Mouse (Mus musculus) stomach, embryonic 16.5 days (tissue): ENCODE measurements at regions not wholly inside any gene's neighbourhood (a gene's known extent, or its start where the extent isn't known, plus 50 kb on each side); places are given as distances from the start of the nearest gene placed in this dataset.

Experiments
- ATAC-seq: fragments of 200-750 bp; cut with Nextera tagmentation; 2 replicates; pipeline ENCODE4 v1.8.0; 2017; ENCODE audit warnings: moderate number of reproducible peaks, moderate TSS enrichment; ENCODE audit not compliant: insufficient read depth, low FRiP score
- H3K27ac ChIP-seq: fragments of 300-500 bp; sonication (generic); 2 replicates; pipeline ENCODE4 v1.5.1; 2014; ENCODE audit warnings: low read length
- H3K27me3 ChIP-seq: fragments of 300-500 bp; sonication (generic); 2 replicates; pipeline ENCODE4 v1.6.1; 2014; ENCODE audit warnings: low read length, control low read depth, mixed read lengths; ENCODE audit not compliant: control insufficient read depth, insufficient read depth
- H3K36me3 ChIP-seq: fragments of 300-500 bp; sonication (generic); 2 replicates; pipeline ENCODE4 v1.6.1; 2014; ENCODE audit warnings: low read length; ENCODE audit not compliant: control insufficient read depth, insufficient read depth
- H3K4me1 ChIP-seq: fragments of 300-500 bp; sonication (generic); 2 replicates; pipeline ENCODE4 v1.6.1; 2014; ENCODE audit warnings: low read length, control low read depth, mixed read lengths; ENCODE audit not compliant: control insufficient read depth, insufficient read depth
- H3K4me2 ChIP-seq: fragments of 300-500 bp; sonication (generic); 2 replicates; pipeline ENCODE4 v1.6.1; 2014; ENCODE audit warnings: low read depth, low read length, mixed read lengths
- H3K4me3 ChIP-seq: fragments of 300-500 bp; sonication (generic); replicated peaks from 2 replicates; pipeline ENCODE4 v1.5.1; 2014; ENCODE audit warnings: mild to moderate bottlenecking, low read length
- H3K9ac ChIP-seq: fragments of 300-500 bp; sonication (generic); 2 replicates; pipeline ENCODE4 v1.6.1; 2014; ENCODE audit warnings: low read length
- H3K9me3 ChIP-seq: fragments of 300-500 bp; sonication (generic); replicated peaks from 2 replicates; pipeline ENCODE4 v1.6.1; 2016; ENCODE audit warnings: low read length, control low read depth; ENCODE audit not compliant: control insufficient read depth
- WGBS: fragments of 180-500 bp; shearing (Covaris S2); extraction: QIAGEN DNeasy Blood & Tissue Kit; methylation state at CpG from one replicate; pipeline ENCODE4 v1.1.7; 2014; 5-methylcytosine and 5-hydroxymethylcytosine counted together

DNA sequence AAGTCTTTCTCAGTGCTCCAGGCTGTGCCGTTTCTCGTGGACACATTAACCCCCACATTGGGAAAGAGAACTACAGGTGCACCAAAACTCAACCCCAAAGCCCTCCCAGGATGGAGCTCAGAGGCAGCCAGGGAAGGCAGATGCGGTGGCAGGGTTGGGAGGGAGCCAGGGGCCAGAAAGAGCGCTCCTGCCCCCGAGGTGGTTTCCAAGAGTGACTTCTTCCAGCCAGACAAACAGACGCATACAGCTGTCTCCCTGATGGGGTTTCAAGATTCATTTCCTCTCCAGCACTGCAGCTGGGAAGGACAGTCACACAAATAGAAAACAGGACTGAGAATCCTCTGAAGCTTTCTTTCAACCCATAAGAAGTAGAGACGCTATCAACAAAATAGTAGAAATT, 303.5 kb downstream of the Tns1 start:
- Histone ChIP-seq H3K4me2 (no peak overlapping the region), H3K27ac (no peak overlapping the region), H3K9ac (no peak overlapping the region), H3K4me1 (peaks cover 16% of the 10 kb centered on the region), H3K9me3 (no peaks in the 10 kb centered on the region), H3K27me3 (no peaks in the 10 kb centered on the region), H3K4me3 (no peak overlapping the region), H3K36me3 (no peaks in the 10 kb centered on the region)
- ATAC-seq, result no peak
- WGBS, result 50% methylated on average over 7 of the region's 7 CpGs

DNA sequence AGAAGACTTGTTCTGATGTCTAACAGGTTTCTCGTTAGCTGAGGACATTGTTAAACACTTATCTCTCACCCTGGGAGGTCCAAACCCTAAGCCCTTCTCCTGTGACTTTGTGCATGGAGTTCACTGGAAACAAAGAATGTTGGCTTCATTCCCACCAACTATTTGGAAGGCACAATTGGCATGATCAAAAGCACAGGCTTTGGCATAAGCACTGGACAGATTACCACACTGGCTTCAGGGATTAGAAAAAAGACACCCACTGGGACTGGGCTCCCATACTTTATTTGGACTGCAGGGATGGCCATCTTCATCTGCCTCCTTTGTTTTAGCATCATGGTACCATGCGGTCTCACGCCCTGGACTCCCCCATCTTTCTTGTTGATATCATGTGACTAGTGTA, 317.0 kb downstream of the Tns1 start:
- no peak overlapping the region for H3K4me2 ChIP-seq
- no peaks in the 10 kb centered on the region for H3K4me1 ChIP-seq
- H3K27ac ChIP-seq, result no peak overlapping the region
- no peaks in the 10 kb centered on the region for H3K27me3 ChIP-seq
- no peak for ATAC-seq
- H3K9me3 ChIP-seq, result no peaks in the 10 kb centered on the region
- 86% methylated on average over 3 of the region's 3 CpGs for WGBS
- no peak overlapping the region for H3K9ac ChIP-seq
- H3K4me3 ChIP-seq, result no peak overlapping the region
- no peaks in the 10 kb centered on the region for H3K36me3 ChIP-seq

DNA sequence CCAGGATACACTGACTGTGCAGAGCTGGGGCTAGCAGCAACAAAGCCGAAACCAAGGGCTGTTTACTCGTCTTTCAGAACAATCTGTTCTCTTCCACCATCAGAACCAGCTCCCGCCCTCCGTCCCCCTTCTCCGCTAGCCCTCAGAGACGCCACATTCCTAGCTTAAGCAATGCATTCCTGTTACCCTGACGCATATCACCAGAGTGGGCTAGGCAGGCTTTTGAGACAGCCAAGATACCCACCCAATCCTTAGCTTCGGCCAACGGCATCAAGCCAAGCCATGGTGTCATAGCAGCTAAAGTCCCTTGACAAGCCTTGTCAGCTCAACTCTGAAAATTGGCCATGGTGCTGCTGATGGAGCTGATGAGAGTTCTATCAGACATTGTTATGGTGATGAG, 319.1 kb downstream of the Tns1 start:
- H3K9ac ChIP-seq, result no peak overlapping the region
- no peaks in the 10 kb centered on the region for H3K9me3 ChIP-seq
- no peak overlapping the region for H3K4me3 ChIP-seq
- no peak overlapping the region for H3K27ac ChIP-seq
- no peaks in the 10 kb centered on the region for H3K4me1 ChIP-seq
- no peak overlapping the region for H3K4me2 ChIP-seq
- 78% methylated on average over 9 of the region's 9 CpGs for WGBS
- no peaks in the 10 kb centered on the region for H3K36me3 ChIP-seq
- no peak for ATAC-seq
- no peaks in the 10 kb centered on the region for H3K27me3 ChIP-seq

DNA sequence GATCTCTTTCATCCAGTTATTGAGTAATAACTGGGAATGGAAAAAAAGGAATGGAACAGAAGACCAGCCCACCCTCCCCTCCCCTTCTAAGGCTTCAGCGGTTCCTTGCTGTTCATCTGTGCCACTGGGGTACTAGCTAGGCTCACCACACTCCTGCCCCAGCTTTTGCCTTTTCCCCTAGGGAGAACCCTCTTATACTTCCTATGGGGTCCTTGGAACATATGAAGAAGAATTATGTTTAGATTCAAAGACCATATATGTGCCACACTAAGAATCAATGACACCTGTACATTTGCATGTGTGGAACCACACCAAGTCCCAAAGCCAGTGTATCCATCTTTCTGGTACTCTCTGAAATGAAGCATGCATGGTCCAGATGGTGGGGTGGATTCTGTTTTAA, 324.3 kb downstream of the Tns1 start:
- H3K27ac ChIP-seq, result no peak overlapping the region
- WGBS, result 92% methylated on average over 1 of the region's 1 CpGs
- H3K9me3 ChIP-seq, result no peaks in the 10 kb centered on the region
- no peak overlapping the region for H3K9ac ChIP-seq
- H3K27me3 ChIP-seq, result no peaks in the 10 kb centered on the region
- H3K4me2 ChIP-seq, result no peak overlapping the region
- no peak for ATAC-seq
- no peaks in the 10 kb centered on the region for H3K36me3 ChIP-seq
- H3K4me1 ChIP-seq, result 0 out of 2 replicates have a peak, but pooled peaks cover 3% of the 10 kb centered on the region
- H3K4me3 ChIP-seq, result no peak overlapping the region

DNA sequence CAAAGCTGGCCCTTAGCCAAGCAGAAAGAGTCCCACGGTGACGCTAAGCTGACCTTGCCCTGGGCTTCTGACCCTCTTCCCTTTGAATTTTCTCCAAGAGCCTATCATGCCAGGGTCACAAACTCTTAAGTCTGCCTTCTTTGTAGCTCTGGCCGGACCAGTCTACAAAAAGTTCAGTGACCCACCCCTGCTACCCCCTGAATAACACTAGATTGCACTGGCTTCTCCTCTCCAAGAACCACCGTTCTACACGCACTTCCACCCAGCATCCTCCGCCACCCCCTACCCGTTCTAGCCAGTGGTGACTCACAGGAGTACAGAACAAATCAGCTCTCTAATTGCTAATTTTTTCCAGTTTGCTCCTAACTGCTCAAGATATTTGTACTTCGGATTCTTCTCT, 325.0 kb downstream of the Tns1 start:
- Histone ChIP-seq H3K27me3 (no peaks in the 10 kb centered on the region), H3K4me1 (0 out of 2 replicates have a peak, but pooled peaks cover 3% of the 10 kb centered on the region), H3K27ac (no peak overlapping the region), H3K4me2 (no peak overlapping the region), H3K36me3 (no peaks in the 10 kb centered on the region), H3K4me3 (no peak overlapping the region), H3K9ac (no peak overlapping the region), H3K9me3 (no peaks in the 10 kb centered on the region)
- 50% methylated on average over 8 of the region's 8 CpGs for WGBS
- ATAC-seq, result no peak

DNA sequence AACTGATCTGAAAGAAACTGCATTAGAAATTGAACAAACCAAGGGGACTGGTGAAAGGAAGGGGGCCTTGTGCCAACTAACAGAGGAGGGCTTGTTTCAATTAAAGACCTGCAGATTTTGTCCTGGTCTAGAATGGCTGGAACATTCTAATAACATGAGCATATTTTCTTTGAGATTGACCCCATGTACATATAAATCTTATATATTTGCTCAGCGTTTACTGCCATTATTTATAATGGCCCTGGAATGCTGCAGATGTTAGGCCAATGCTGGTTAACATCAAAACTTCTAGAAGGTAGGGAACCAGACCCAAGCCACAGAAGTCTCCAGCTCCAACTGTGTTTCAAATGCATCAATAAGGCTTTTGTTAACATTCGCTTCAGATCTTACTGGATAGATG, 326.4 kb downstream of the Tns1 start:
- Histone ChIP-seq H3K36me3 (no peaks in the 10 kb centered on the region), H3K9ac (no peak overlapping the region), H3K27me3 (no peaks in the 10 kb centered on the region), H3K9me3 (no peaks in the 10 kb centered on the region), H3K27ac (no peak overlapping the region), H3K4me1 (0 out of 2 replicates have a peak, but pooled peaks cover 7% of the 10 kb centered on the region), H3K4me2 (no peak overlapping the region), H3K4me3 (no peak overlapping the region)
- no peak for ATAC-seq
- 61% methylated on average over 2 of the region's 2 CpGs for WGBS

DNA sequence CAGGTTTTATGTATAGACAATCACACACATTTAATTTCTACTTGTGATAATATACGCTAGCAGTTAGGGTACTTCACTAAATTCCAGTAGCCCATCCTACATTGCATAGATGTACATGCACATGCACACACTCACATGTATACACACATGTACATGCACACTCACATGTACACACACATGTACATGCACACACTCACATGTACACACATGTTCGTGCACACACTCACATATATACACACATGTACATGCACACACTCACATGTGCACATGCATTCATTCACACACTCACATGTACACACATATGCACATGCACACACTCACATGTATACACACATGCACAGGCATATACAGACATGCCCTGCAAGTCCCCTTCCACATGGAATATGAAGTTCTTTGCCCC, 326.8 kb downstream of the Tns1 start:
- WGBS, result 87% methylated on average over 2 of the region's 2 CpGs
- H3K4me1 ChIP-seq, result 0 out of 2 replicates have a peak, but pooled peaks cover 7% of the 10 kb centered on the region
- no peaks in the 10 kb centered on the region for H3K9me3 ChIP-seq
- H3K36me3 ChIP-seq, result no peaks in the 10 kb centered on the region
- H3K4me2 ChIP-seq, result no peak overlapping the region
- H3K27ac ChIP-seq, result no peak overlapping the region
- H3K27me3 ChIP-seq, result no peaks in the 10 kb centered on the region
- H3K9ac ChIP-seq, result no peak overlapping the region
- no peak overlapping the region for H3K4me3 ChIP-seq
- no peak for ATAC-seq

DNA sequence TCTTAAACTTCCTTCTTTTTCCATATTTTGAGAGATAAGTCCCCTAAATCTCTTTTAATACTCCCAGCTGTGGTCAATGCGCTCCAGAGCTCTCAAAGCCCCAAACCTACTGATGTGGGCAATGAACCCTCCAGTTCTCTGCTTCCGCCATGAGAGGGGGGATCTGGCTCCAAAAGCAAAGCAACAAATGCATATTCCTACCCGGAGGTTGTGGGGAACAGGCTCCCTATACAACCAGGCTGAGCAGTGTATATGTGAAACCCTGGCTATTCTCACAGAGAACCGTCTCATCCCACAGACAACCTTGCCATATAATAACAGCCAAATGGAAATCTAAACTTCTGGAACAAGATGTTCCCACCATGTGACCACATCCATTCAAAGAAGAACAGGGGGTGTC, 330.4 kb downstream of the Tns1 start:
- H3K4me2 ChIP-seq, result no peak overlapping the region
- H3K4me3 ChIP-seq, result no peak overlapping the region
- H3K36me3 ChIP-seq, result no peaks in the 10 kb centered on the region
- WGBS, result 66% methylated on average over 4 of the region's 4 CpGs
- peak overlapping the region; percentile 17; the same call in 1 of the 2 replicates for H3K27ac ChIP-seq
- no peaks in the 10 kb centered on the region for H3K27me3 ChIP-seq
- H3K9ac ChIP-seq, result no peak overlapping the region
- no peaks in the 10 kb centered on the region for H3K9me3 ChIP-seq
- no peak; the same call in 1 of the 2 replicates for ATAC-seq
- H3K4me1 ChIP-seq, result 0 out of 2 replicates have a peak, but pooled peaks cover 7% of the 10 kb centered on the region

DNA sequence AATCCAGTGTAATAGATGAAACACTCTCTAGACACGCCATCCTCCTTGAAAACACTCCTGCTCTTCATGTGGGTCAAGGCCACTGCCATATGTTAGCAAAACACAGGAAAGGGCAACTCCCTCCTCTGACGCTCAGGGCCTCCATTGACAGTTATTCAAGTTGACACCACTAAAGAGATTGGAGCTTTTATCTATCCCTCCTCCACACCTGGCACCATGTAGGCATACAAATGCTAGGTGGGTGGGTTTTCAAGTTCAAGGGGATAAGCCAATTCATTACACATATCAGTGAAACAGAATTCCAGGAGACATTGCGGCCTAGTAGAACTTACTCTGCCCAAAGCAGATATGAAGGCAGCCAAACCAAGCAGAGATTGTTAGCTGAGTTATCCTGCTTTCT, 331.0 kb downstream of the Tns1 start:
- Histone ChIP-seq H3K4me2 (no peak overlapping the region), H3K4me3 (no peak overlapping the region), H3K36me3 (no peaks in the 10 kb centered on the region), H3K9ac (no peak overlapping the region), H3K27ac (no peak overlapping the region), H3K4me1 (0 out of 2 replicates have a peak, but pooled peaks cover 7% of the 10 kb centered on the region), H3K27me3 (no peaks in the 10 kb centered on the region), H3K9me3 (no peaks in the 10 kb centered on the region)
- ATAC-seq, result no peak
- WGBS, result 65% methylated on average over 3 of the region's 3 CpGs

DNA sequence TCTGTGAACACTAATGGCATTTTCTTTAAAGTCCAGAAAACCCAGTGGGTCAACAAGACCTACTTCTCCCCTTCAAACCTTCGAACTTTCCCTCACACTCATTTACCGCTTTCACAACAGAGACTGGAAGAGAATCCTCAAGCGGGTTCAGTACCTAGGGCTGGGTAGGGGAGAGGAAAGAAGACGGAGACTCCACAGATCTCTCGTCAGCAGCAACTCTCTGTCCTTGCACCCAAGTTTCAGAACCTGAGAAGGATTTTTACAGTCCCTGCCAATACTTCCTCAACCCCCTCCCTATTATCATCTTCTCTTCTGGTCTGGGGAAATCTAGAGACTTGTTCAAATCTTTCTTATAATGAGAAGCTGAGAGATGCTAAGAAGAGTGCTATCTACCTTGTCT, 331.9 kb downstream of the Tns1 start:
- ATAC-seq, result no peak
- Histone ChIP-seq H3K4me3 (no peak overlapping the region), H3K27ac (no peak overlapping the region), H3K36me3 (no peaks in the 10 kb centered on the region), H3K9ac (no peak overlapping the region), H3K27me3 (no peaks in the 10 kb centered on the region), H3K9me3 (no peaks in the 10 kb centered on the region), H3K4me1 (peaks cover 8% of the 10 kb centered on the region; the same call in 1 of the 2 replicates), H3K4me2 (no peak overlapping the region)
- WGBS, result 94% methylated on average over 5 of the region's 5 CpGs
